Mouse (Mus musculus): ENCODE measurements around the gene Dnaaf1. TPM values are rescaled to one million over a fixed set of nuclear protein-coding genes. Genes with fewer than 3 reads are reported as not detected.

Dnaaf1 gene
- polyA plus RNA-seq, 1 experiment from 2014 or later = 0.19 TPM

Other genes with a start within 250 kb of the Dnaaf1 start
- gene Hsbp1, start 230.7 kb upstream of the Dnaaf1 start, polyA plus RNA-seq (2014; fragmentation: Nextera tagmentation; extraction: Ambion mirVana) = 333 and 341 TPM in 2 replicates
- gene Mlycd, start 180.4 kb upstream of the Dnaaf1 start, polyA plus RNA-seq (2014; fragmentation: Nextera tagmentation; extraction: Ambion mirVana) = 16.7 and 18.7 TPM in 2 replicates
- gene Osgin1, start 141.1 kb upstream of the Dnaaf1 start, polyA plus RNA-seq (2014; fragmentation: Nextera tagmentation; extraction: Ambion mirVana) = 2.3 and 3.7 TPM in 2 replicates
- gene Necab2, start 128.5 kb upstream of the Dnaaf1 start, polyA plus RNA-seq (2014; fragmentation: Nextera tagmentation; extraction: Ambion mirVana) = 1.5 and 2.2 TPM in 2 replicates
- 0.13 TPM in 1 of 2 replicates, not detected in the other for gene Slc38a8, start 73.5 kb upstream of the Dnaaf1 start, polyA plus RNA-seq (2014; fragmentation: Nextera tagmentation; extraction: Ambion mirVana)
- gene Mbtps1, start 16.5 kb upstream of the Dnaaf1 start, polyA plus RNA-seq (2014; fragmentation: Nextera tagmentation; extraction: Ambion mirVana) = 115 and 126 TPM in 2 replicates
- gene Hsdl1, start 52 bp upstream of the Dnaaf1 start, polyA plus RNA-seq (2014; fragmentation: Nextera tagmentation; extraction: Ambion mirVana) = 35.7 and 37.3 TPM in 2 replicates
- gene Taf1c, start 30.0 kb downstream of the Dnaaf1 start, polyA plus RNA-seq (2014; fragmentation: Nextera tagmentation; extraction: Ambion mirVana) = 10.5 and 11.4 TPM in 2 replicates
- not detected in 2 replicates for gene Adad2, start 37.5 kb downstream of the Dnaaf1 start, polyA plus RNA-seq (2014; fragmentation: Nextera tagmentation; extraction: Ambion mirVana)
- 0.23 and 0.31 TPM in 2 replicates for gene Kcng4, start 60.4 kb downstream of the Dnaaf1 start, polyA plus RNA-seq (2014; fragmentation: Nextera tagmentation; extraction: Ambion mirVana)
- 12.6 and 13.3 TPM in 2 replicates for gene Wfdc1, start 91.1 kb downstream of the Dnaaf1 start, polyA plus RNA-seq (2014; fragmentation: Nextera tagmentation; extraction: Ambion mirVana)
- 2.6 and 3.7 TPM in 2 replicates for gene Atp2c2, start 124.8 kb downstream of the Dnaaf1 start, polyA plus RNA-seq (2014; fragmentation: Nextera tagmentation; extraction: Ambion mirVana)
- gene Tldc1, start 203.2 kb downstream of the Dnaaf1 start, polyA plus RNA-seq (2014; fragmentation: Nextera tagmentation; extraction: Ambion mirVana) = 10.4 and 11.7 TPM in 2 replicates

Data from stomach, embryonic 14.5 days (tissue).